Mouse (Mus musculus) heart, postnatal 36 days (tissue): ENCODE results near the gene Cited4. TPM values are rescaled to one million over a fixed set of nuclear protein-coding genes. Genes with fewer than 3 reads are reported as not detected.

Source experiments
- total RNA-seq, 2 experiments: library from RNA; stranded (reverse); gene quantifications; 2 replicates each; pipeline ENCODE4 v1.2.3; 2021

Cited4 gene
- total RNA-seq, 2 experiments from 2014 or later: 26.9 to 36.2 TPM

Other genes with a start within 250 kb of the Cited4 start
- not detected for gene Slfnl1, start 134.3 kb upstream of the Cited4 start, total RNA-seq
- gene Ctps, start 96.3 kb upstream of the Cited4 start, total RNA-seq: 10 to 100 TPM; 30.9 to 35.9 TPM
- not detected for gene Gm8439, start 77.8 kb upstream of the Cited4 start, total RNA-seq
- gene Kcnq4, start 82.0 kb downstream of the Cited4 start, total RNA-seq: 1 to 10 TPM; 2.4 to 2.6 TPM
- gene Nfyc, start 165.0 kb downstream of the Cited4 start, total RNA-seq: 10 to 100 TPM; 54.8 to 63.6 TPM
- gene Rims3, start 188.2 kb downstream of the Cited4 start, total RNA-seq: under 1 TPM; 0.06 to 0.08 TPM